Mouse (Mus musculus): ENCODE measurements around the gene Olfr1355.
"Not testable (repeated sequence)": the region's sequence is repeated elsewhere in the genome, so short reads cannot be mapped to it uniquely, and the experiment has no call there.

Gene Olfr1355

DNA sequence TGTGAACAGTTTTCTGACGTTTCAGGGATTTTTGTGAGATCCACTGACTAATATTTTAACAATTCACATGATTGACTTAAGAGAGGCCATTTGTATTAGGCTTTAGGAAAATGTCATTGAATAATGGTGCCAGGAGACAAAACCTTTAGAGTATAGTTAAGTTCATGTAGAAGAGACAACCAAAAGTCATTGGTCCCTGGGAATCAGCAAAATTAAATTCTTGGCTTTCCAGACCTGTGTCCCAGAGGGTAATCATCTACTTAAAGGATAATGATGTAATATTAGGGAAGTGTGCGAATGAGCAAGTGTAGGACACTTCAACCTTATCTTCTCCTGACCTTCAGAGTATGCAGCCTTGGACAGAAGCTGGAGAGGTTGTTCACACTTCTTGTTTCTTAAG is at the start of gene Olfr1355:
Gene Olfr1355, plus strand, starts transcription at position 301 of the 400 bp plus-strand sequence.
- DNase-seq, result no peak

DNA sequence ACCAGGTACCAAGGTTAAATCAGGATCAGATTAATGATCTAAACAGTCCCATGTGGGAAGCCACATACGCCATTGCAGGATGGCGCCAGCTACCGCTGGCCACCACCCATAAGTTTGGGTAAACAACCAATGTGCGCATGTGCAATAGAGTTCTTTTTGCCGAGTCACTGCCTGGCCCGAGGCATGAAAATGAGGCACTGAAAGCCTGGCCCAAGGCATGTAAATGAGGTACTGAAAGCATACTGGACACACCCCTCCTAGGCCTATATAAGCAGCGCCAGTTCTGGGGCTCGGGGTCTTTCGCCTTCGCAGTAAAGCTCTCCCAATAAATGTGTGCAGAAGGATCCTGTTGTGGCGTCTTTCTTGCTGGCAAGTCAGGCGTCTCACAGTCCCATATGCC is 34.9 kb upstream of the Olfr1355 start:
- not testable (repeated sequence) for DNase-seq

DNA sequence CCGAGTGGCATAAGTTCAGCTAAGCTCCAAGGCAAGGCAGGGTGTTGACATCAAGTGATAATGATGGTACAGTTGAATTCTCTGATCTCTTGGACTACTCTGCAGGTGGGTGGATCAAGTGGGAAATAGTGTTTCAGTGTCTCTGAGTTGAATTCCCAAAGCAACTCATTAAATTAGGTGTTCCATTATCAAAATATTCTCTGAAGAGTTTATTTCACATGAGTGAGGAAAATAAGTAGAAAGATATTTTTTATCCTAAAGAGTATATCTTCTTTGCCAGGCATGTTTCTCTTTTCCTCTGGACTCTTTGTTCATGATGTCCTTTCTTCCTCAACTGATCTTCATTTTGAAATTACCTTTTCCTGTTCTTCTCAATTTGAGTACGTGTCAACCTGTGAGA is 23.3 kb upstream of the Olfr1355 start, which contains the start of gene Olfr1356:
Gene Olfr1356, minus strand, starts transcription at position 101 of the 400 bp plus-strand sequence.
- no peak for DNase-seq

DNA sequence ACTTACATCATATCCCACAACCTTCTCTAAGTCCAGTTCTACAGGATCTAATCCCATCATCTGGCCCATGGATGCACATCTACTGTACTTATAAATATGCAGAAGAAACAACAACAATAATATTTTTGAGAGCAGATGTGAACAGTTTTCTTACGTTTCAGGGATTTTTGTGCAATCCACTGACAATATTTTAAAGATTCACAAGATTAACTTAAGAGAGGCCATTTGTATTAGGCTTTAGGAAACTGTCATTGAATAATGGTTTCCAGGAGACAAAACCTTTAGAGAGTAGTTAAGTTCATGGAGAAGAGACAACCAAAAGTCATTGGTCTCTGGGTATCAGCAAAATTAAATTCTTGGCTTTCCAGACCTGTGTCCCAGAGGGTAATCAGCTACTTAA is 37.5 kb downstream of the Olfr1355 start, which contains the start of gene Olfr1354:
Gene Olfr1354, plus strand, starts transcription at position 301 of the 400 bp plus-strand sequence.
- DNase-seq, result not testable (repeated sequence)

Data from right cerebral cortex, postnatal 4 days (tissue).